Mouse (Mus musculus) induced T-regulatory cell, adult 2 months (primary cell): ENCODE data around the gene Ccdc162.

Experiments used
- DNase-seq: peaks from one replicate; pipeline ENCODE4 v3.0.0-alpha.2; 2012; ENCODE audit warnings: low read depth

The Ccdc162 gene

GRCm38 (mm10) chr10:41537983-41538330 is 178.5 kb downstream of the Ccdc162 start:
- DNase-seq: no peak

GRCm38 (mm10) chr10:41537226-41537982 is 179.0 kb downstream of the Ccdc162 start:
- no peak for DNase-seq

- no peak for DNase-seq
Measured at GRCm38 (mm10) chr10:41536714-41537113, 179.7 kb downstream of the Ccdc162 start.

GRCm38 (mm10) chr10:41535991-41536390 is 180.4 kb downstream of the Ccdc162 start:
- no peak for DNase-seq

GRCm38 (mm10) chr10:41529972-41530371 is 186.5 kb downstream of the Ccdc162 start:
- DNase-seq: peak; percentile 70

- no peak for DNase-seq
Measured at GRCm38 (mm10) chr10:41525696-41526095, 190.7 kb downstream of the Ccdc162 start.

GRCm38 (mm10) chr10:41523386-41523785 is 193.0 kb downstream of the Ccdc162 start:
- no peak for DNase-seq

GRCm38 (mm10) chr10:41520410-41520673 is 196.1 kb downstream of the Ccdc162 start:
- DNase-seq: no peak

GRCm38 (mm10) chr10:41519640-41520409 is 196.6 kb downstream of the Ccdc162 start:
- DNase-seq: peak; percentile 83

GRCm38 (mm10) chr10:41518981-41519618 is 197.3 kb downstream of the Ccdc162 start, which contains the start of gene Cd164:
Gene Cd164 (plus strand): TSS chr10:41519414.
- DNase-seq: peak; percentile 97

- peak; percentile 93 for DNase-seq
Measured at GRCm38 (mm10) chr10:41518508-41518980, 197.9 kb downstream of the Ccdc162 start.

- no peak for DNase-seq
Measured at GRCm38 (mm10) chr10:41514921-41515320, 201.5 kb downstream of the Ccdc162 start.

- no peak for DNase-seq
Measured at GRCm38 (mm10) chr10:41514301-41514700, 202.1 kb downstream of the Ccdc162 start.

- peak; percentile 65 for DNase-seq
Measured at GRCm38 (mm10) chr10:41509160-41509559, 207.3 kb downstream of the Ccdc162 start.

GRCm38 (mm10) chr10:41505446-41505845 is 211.0 kb downstream of the Ccdc162 start:
- peak; percentile 83 for DNase-seq

- peak; percentile 31 for DNase-seq
Measured at GRCm38 (mm10) chr10:41504996-41505395, 211.4 kb downstream of the Ccdc162 start.

GRCm38 (mm10) chr10:41500941-41501340 is 215.5 kb downstream of the Ccdc162 start:
- DNase-seq: no peak

GRCm38 (mm10) chr10:41491111-41491510 is 225.3 kb downstream of the Ccdc162 start:
- peak; percentile 59 for DNase-seq

- DNase-seq: no peak
Measured at GRCm38 (mm10) chr10:41490518-41490873, 225.9 kb downstream of the Ccdc162 start.

- DNase-seq: peak; percentile 96
Measured at GRCm38 (mm10) chr10:41489708-41490517, 226.5 kb downstream of the Ccdc162 start, which contains the start of the genes Smpd2 and Ppil6. Gene Smpd2 (minus strand): TSS chr10:41490369. Gene Ppil6 (plus strand): TSS chr10:41490439.

GRCm38 (mm10) chr10:41489294-41489693 is 227.1 kb downstream of the Ccdc162 start:
- peak; percentile 59 for DNase-seq

GRCm38 (mm10) chr10:41488877-41489276 is 227.6 kb downstream of the Ccdc162 start:
- peak; percentile 36 for DNase-seq
